Mouse (Mus musculus): ENCODE measurements at regions not wholly inside any gene's neighbourhood (a gene's known extent, or its start where the extent isn't known, plus 50 kb on each side); places are given as distances from the start of the nearest gene placed in this dataset.
A peak's percentile ranks its signal among the peaks of the same experiment; 100 is the strongest.
"Not testable (repeated sequence)": the region's sequence is repeated elsewhere in the genome, so short reads cannot be mapped to it uniquely, and the experiment has no call there.

GRCm38 (mm10) chr12:22745556-22745955 lies 1034.5 kb downstream of the Gm10330 start:
- DNase-seq (ENCODE audit: low read depth, low spot score): peak; percentile 54

GRCm38 (mm10) chr12:22745067-22745466 lies 1035.0 kb downstream of the Gm10330 start:
- DNase-seq (ENCODE audit: low read depth, low spot score): not testable (repeated sequence)
